Mouse (Mus musculus) heart, postnatal 14 days (tissue): Measurements from ENCODE around the gene Ggact. TPM values are rescaled to one million over a fixed set of nuclear protein-coding genes. Genes with fewer than 3 reads are reported as not detected.

Experiments
- DNase-seq, 2 experiments: peaks; one replicate each; pipeline ENCODE4 v3.0.0; 2021 to 2022
- intact Hi-C: fragments of 180-260 bp; cut with DNase I; formaldehyde crosslinking; loops from one replicate; pipeline ENCODE4 v1.15.1; 2025
- total RNA-seq, 2 experiments: library from RNA; stranded (reverse); gene quantifications; 2 replicates each; pipeline ENCODE4 v1.2.3; 2021

Gene Ggact
- total RNA-seq, 2 experiments from 2014 or later = 22.5 to 25.0 TPM

DNA sequence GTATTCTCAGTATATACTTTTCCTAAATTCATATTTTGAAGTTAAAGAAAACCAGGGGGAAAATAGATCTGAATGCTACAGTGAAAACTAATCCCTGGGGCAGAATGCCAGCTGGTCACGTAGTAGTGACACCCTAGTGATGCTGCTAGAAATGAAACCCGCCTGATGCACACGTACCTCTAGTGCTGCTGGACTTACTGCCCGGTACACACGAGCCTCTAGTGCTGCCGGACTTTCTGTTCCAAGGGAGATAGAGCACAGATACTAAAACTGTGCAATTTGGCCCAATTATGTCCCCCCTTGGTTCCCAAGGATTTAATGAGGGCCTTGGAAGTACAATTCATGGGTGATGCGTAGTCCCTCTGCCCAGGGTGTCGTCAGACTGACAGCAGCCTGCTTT is 38.5 kb downstream of the Ggact start:
- intact Hi-C loops = loop anchor here (5.0 to 10.0 kb wide), 3 partner anchors 240 to 680 kb away; no protein-coding TSS in a partner anchor
- no peak for DNase-seq

GRCm38 (mm10) chr14:122872612-122873011 is 40.9 kb downstream of the Ggact start:
- intact Hi-C loops = loop anchor here (10.0 kb wide), 2 partner anchors 238 to 678 kb away; no protein-coding TSS in a partner anchor
- no peak for DNase-seq

GRCm38 (mm10) chr14:122871841-122872580 is 41.5 kb downstream of the Ggact start:
- intact Hi-C loops = loop anchor here (10.0 kb wide), 2 partner anchors 237 to 677 kb away; no protein-coding TSS in a partner anchor
- DNase-seq = no peak

DNA sequence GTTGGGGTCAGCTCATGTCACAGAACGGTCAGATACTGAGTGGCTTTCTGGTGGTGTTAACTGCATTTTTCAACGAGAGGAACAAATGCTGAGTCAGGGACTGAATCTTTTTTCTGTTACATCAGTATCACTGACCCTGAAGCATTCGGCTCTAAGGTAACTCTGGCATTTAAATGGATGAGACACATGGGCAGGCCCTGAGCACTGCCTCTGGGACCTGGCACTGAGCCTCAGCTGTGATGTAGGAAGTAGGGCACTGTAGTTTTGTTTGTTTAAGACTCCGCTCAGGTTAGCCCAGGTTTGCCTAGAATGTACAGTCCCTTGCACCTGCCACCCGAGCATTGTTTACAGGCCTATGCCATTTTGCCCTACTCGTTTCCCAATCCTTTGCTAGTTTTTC is 43.7 kb downstream of the Ggact start:
- intact Hi-C loops = loop anchor here (10.0 kb wide), 2 partner anchors 235 to 675 kb away; no protein-coding TSS in a partner anchor

DNA sequence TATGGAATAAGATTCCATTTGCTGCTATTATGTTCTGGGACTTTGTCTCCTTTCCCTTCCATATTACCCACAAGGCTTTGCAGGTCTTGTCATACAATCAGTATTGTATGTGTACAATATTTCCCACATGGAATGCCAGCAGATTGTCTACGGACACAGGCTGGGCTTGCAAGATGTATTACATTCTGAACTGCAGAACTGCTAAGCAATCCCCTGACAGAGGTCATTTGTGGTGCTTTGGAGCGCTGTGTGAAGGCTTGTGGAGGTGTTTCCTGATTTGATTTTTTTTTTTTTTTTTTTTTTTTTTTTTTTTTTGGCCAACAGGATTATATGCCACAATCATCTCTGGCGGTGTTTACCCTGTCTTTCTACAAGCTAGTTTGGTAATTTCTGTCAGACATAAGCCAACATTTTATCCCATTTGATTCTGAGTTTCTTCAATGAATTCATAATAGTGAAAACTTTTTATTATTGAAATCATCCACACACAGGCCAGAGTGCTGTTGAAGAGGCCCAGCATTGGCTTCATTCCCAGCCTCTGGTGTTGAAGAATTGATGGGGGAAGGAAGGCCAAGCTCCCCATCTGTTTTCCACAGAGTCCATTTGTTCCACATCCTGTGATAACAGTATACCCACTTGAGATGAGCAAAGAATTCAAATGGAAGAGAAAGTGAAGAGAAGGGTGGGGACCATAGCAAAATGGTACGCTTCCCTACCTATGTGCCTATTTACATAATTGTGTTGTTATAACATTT is 45.8 kb downstream of the Ggact start:
- intact Hi-C loops = no loop called here
- peak; percentile 27 to 36 for DNase-seq

More for the DNA sequence above, 43.7 kb downstream of the Ggact start:
- DNase-seq = no peak

DNA sequence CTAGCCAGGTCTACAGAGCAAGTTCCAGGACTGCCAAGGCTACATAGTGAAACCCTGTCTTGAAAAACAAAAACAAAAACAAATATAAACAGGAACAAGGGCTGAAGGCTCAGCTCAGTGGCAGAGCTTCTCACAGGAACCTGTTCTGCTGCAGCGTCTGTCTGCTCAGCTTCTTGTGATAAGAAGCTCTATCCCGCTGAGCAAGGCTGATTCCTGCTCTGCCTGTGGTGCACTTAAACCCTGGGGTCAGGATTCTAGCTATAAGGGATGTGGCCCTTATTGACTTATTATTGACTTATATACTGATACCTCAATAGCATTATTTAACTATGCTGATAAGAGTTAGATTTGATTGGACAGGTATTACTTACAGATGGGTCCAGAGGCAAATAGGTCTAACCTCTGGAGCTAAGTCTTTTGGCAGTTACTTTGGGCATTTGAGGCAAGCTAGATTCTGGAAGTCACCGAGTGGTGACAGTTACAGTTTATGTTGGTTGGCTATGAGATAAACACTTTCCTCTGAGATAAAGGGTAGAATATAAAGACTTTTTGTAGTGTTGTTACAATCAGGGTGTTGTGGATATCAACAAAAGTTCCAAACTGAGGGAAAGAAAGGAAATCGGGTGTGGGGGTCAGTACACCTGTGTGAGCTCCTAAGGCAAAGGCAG is 48.0 kb downstream of the Ggact start:
- DNase-seq = no peak
- intact Hi-C loops = no loop called here

GRCm38 (mm10) chr14:122862623-122863022 is 50.9 kb downstream of the Ggact start:
- intact Hi-C loops = no loop called here
- DNase-seq = peak in 1 of 2 experiments; percentile 24

DNA sequence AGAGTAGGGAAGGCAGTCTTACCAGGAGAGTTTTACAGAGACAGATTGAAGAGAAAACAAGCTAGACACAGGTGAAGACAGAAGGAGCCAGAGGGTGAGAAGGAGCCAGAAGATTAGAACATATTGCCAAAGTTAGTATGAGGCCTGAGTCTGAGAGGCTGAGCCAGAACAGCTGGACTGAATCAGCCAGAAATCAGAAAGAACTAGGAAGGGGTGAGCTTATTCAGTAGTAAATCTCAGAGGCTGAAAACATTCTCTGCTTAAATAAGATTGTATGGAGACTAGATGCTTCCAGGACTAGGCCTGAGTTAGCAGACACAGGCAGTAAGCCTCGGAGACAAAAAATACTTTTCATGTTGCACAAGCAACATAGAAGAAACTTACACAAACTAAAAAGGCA is 53.8 kb downstream of the Ggact start:
- intact Hi-C loops = no loop called here
- DNase-seq = no peak

GRCm38 (mm10) chr14:122852506-122853057 is 61.0 kb downstream of the Ggact start:
- intact Hi-C loops = no loop called here

GRCm38 (mm10) chr14:122837018-122837417 is 76.5 kb downstream of the Ggact start:
- intact Hi-C loops = no loop called here
- DNase-seq = no peak

More at GRCm38 (mm10) chr14:122852506-122853057, 61.0 kb downstream of the Ggact start:
- DNase-seq = no peak

GRCm38 (mm10) chr14:122836221-122836620 is 77.3 kb downstream of the Ggact start:
- DNase-seq = no peak
- intact Hi-C loops = no loop called here

DNA sequence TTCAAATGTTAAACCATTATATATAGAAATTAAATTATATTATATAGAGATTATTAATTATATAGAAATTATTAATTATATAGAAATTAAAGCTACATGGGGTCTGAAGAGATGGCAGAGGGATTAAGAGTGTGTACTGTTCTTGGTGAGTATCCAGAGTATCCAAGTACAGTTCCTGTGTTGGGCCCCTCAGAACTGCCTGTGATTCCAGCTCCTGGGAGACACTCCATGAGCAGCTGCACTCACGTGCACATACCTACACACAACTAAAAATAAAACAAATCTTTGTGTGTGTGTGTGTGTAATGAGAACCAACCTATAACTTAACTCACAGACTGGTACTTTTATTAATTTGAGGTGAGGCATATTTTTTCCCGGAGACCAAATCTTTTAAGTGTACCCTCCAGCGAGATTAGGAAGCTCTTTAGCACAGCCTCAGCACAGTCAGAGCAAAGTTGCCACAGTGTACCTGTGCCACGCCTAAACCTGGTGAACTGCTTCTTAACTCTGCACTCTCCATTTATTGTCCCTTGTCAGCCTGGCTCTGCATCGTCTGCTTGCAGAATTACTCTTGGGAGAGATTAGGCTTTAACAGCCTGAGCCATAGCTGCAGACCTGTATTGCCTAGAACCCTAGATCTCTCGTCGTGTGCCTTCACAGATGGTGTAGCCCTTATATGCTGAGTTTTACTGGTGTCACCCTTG is 77.9 kb downstream of the Ggact start:
- no peak for DNase-seq
- intact Hi-C loops = no loop called here

GRCm38 (mm10) chr14:122834753-122835152 is 78.8 kb downstream of the Ggact start:
- intact Hi-C loops = no loop called here

GRCm38 (mm10) chr14:122833666-122834065 is 79.9 kb downstream of the Ggact start:
- intact Hi-C loops = no loop called here
- DNase-seq = no peak

More at GRCm38 (mm10) chr14:122834753-122835152, 78.8 kb downstream of the Ggact start:
- no peak for DNase-seq

DNA sequence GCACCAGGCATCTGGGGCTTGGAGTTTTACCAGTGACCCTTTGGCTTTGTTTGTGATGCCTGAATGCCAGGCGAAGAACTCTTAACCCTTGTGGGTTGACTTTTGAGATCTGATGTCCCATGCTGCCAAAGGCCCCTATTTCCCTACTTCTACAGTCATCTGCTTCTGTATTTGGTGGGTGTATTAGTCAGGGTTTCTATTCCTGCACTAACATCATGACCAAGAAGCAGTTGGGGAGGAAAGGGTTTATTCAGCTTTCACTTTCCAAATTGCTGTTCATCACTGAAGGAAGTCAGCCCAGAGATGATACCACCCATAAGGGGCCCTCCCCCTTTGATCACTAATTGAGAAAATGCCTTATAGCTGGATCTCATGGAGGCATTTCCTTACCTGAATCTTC is 83.1 kb downstream of the Ggact start:
- no peak for DNase-seq
- intact Hi-C loops = no loop called here

DNA sequence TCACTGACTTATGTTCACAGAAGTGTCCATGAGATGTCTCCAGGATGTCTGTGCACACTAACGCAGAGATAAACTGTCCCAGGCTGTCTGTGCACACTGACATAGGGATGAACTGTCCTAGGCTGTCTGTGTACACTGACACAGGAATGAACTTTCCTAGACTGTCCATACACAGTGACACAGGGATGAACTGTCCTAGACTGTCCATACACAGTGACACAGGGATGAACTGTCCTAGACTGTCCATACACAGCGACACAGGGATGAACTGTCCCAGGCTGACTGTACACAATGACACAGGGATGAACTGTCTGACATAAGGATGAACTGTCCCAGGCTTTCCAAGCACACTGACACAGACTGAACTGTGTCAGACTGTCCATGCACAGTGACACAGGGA is 88.1 kb downstream of the Ggact start:
- DNase-seq = no peak
- intact Hi-C loops = no loop called here

DNA sequence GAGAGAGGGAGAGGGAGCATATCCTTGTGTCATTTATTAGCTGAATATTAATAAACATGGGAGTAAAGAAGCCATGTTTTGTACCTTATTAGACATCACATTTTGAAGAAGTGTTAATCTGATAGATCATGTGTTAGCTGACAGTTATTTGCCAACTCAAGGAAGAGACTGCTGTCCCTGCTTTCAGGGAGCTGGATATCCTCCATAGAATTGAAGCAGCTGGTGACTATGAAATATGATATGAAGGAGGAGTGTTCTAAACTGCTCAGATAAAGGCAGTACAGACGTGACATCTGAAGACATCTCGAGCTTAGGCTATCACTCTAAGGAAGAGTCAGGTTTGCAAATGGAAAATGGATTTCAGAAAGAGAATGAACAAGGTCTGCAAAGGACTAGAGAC is 89.8 kb downstream of the Ggact start:
- DNase-seq = no peak

GRCm38 (mm10) chr14:122821002-122821401 is 92.6 kb downstream of the Ggact start:
- no peak for DNase-seq
- intact Hi-C loops = no loop called here

More for the DNA sequence above, 89.8 kb downstream of the Ggact start:
- intact Hi-C loops = no loop called here

- no peak for DNase-seq
- intact Hi-C loops = no loop called here
These were observed 113.3 kb downstream of the Ggact start for GRCm38 (mm10) chr14:122800296-122800695.

DNA sequence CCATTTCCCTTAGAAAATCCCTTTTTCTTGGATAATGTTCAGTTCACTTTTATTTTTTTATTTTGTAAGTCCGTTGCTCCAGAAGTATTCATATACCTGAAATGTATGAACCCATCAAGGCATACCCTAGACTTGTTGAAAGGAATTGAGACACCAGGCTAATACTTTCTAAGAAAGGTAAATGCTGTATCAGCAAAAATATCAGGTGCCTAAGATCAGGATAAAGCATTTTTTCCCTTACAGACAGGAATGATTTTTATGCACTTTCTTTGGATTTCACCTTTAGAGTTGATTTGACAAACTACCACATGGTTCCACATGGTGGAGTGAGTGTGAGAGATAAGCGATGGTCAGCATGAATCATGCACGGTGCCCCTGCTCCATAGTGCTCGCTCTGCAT is 120.2 kb downstream of the Ggact start:
- DNase-seq = no peak
- intact Hi-C loops = no loop called here
